Mouse (Mus musculus) kidney, adult 10 weeks (tissue): Measurements from ENCODE around the gene Ly6g6e. TPM values are rescaled to one million over a fixed set of nuclear protein-coding genes. Genes with fewer than 3 reads are reported as not detected.

ENCODE experiments used
- polyA plus RNA-seq: library from polyadenylated mRNA; stranded (reverse); fragments of 350-450 nt; fragmentation: Illumina TruSeq; extraction: RNeasy Lipid Tissue Mini Kit (QIAGEN cat#74804); gene quantifications from one replicate; pipeline ENCODE4 v1.2.3, GENCODE M21; 2014; ENCODE audit warnings: low read depth, low replicate concordance

Gene Ly6g6e
- polyA plus RNA-seq, 1 experiment from 2014 or later = not detected

Other genes starting within 250 kb of the Ly6g6e start
- gene Stk19, start 240.0 kb upstream of the Ly6g6e start, polyA plus RNA-seq = 2.6 TPM
- gene Dxo, start 239.9 kb upstream of the Ly6g6e start, polyA plus RNA-seq = 3.0 TPM
- gene Skiv2l, start 226.7 kb upstream of the Ly6g6e start, polyA plus RNA-seq = 2.3 TPM
- gene Nelfe, start 226.5 kb upstream of the Ly6g6e start, polyA plus RNA-seq = 1.4 TPM
- gene Cfb, start 214.4 kb upstream of the Ly6g6e start, polyA plus RNA-seq = 38.0 TPM
- 1.5 TPM for gene Zbtb12, start 197.4 kb upstream of the Ly6g6e start, polyA plus RNA-seq
- 16.3 TPM for gene Gm20547, start 194.9 kb upstream of the Ly6g6e start, polyA plus RNA-seq
- 7.3 TPM for gene C2, start 178.6 kb upstream of the Ly6g6e start, polyA plus RNA-seq
- 7.7 TPM for gene Ehmt2, start 178.4 kb upstream of the Ly6g6e start, polyA plus RNA-seq
- gene Slc44a4, start 162.4 kb upstream of the Ly6g6e start, polyA plus RNA-seq = 8.2 TPM
- 25.6 TPM for gene Neu1, start 145.6 kb upstream of the Ly6g6e start, polyA plus RNA-seq
- gene Hspa1b, start 117.7 kb upstream of the Ly6g6e start, polyA plus RNA-seq = 17.9 TPM
- not detected for gene Gm20481, start 107.0 kb upstream of the Ly6g6e start, polyA plus RNA-seq
- 8.4 TPM for gene Hspa1a, start 104.7 kb upstream of the Ly6g6e start, polyA plus RNA-seq
- not detected for gene Hspa1l, start 104.2 kb upstream of the Ly6g6e start, polyA plus RNA-seq
- 12.6 TPM for gene Lsm2, start 95.0 kb upstream of the Ly6g6e start, polyA plus RNA-seq
- 5.7 TPM for gene Vars, start 75.9 kb upstream of the Ly6g6e start, polyA plus RNA-seq
- not detected for gene Vwa7, start 60.3 kb upstream of the Ly6g6e start, polyA plus RNA-seq
- gene Sapcd1, start 48.9 kb upstream of the Ly6g6e start, polyA plus RNA-seq = not detected
- gene Msh5, start 30.2 kb upstream of the Ly6g6e start, polyA plus RNA-seq = 1.1 TPM
- 25.4 TPM for gene Clic1, start 26.9 kb upstream of the Ly6g6e start, polyA plus RNA-seq
- 0.97 TPM for gene Ddah2, start 17.9 kb upstream of the Ly6g6e start, polyA plus RNA-seq
- not detected for gene Ly6g6c, start 11.5 kb upstream of the Ly6g6e start, polyA plus RNA-seq
- 1.1 TPM for gene Mpig6b, start 10.7 kb upstream of the Ly6g6e start, polyA plus RNA-seq
- gene Ly6g6d, start 1.2 kb downstream of the Ly6g6e start, polyA plus RNA-seq = not detected
- gene Ly6g6f, start 8.7 kb downstream of the Ly6g6e start, polyA plus RNA-seq = not detected
- 7.6 TPM for gene Abhd16a, start 12.4 kb downstream of the Ly6g6e start, polyA plus RNA-seq
- not detected for gene Ly6g5c, start 31.4 kb downstream of the Ly6g6e start, polyA plus RNA-seq
- gene Ly6g5b, start 38.5 kb downstream of the Ly6g6e start, polyA plus RNA-seq = not detected
- 0.85 TPM for gene Gpank1, start 44.6 kb downstream of the Ly6g6e start, polyA plus RNA-seq
- 187 TPM for gene Csnk2b, start 45.2 kb downstream of the Ly6g6e start, polyA plus RNA-seq
- gene D17H6S53E, start 49.5 kb downstream of the Ly6g6e start, polyA plus RNA-seq = 0.53 TPM
- 4.8 TPM for gene Apom, start 55.1 kb downstream of the Ly6g6e start, polyA plus RNA-seq
- gene Bag6, start 58.3 kb downstream of the Ly6g6e start, polyA plus RNA-seq = 3.9 TPM
- 2.1 TPM for gene Prrc2a, start 88.0 kb downstream of the Ly6g6e start, polyA plus RNA-seq
- 2.3 TPM for gene Aif1, start 99.2 kb downstream of the Ly6g6e start, polyA plus RNA-seq
- gene Lst1, start 111.5 kb downstream of the Ly6g6e start, polyA plus RNA-seq = not detected
- not detected for gene Ltb, start 117.5 kb downstream of the Ly6g6e start, polyA plus RNA-seq
- gene Tnf, start 125.1 kb downstream of the Ly6g6e start, polyA plus RNA-seq = not detected
- gene Lta, start 128.4 kb downstream of the Ly6g6e start, polyA plus RNA-seq = not detected
- gene Gm16181, start 143.9 kb downstream of the Ly6g6e start, polyA plus RNA-seq = not detected
- gene Atp6v1g2, start 156.8 kb downstream of the Ly6g6e start, polyA plus RNA-seq = 5.2 TPM
- not detected for gene Nfkbil1, start 158.9 kb downstream of the Ly6g6e start, polyA plus RNA-seq
- gene Ddx39b, start 164.8 kb downstream of the Ly6g6e start, polyA plus RNA-seq = 4.9 TPM
- 26.4 TPM for gene H2-D1, start 185.8 kb downstream of the Ly6g6e start, polyA plus RNA-seq
- gene H2-Q1, start 243.5 kb downstream of the Ly6g6e start, polyA plus RNA-seq = 0.28 TPM